Mouse (Mus musculus) limb, embryonic 10.5 days (tissue): ENCODE measurements at regions not wholly inside any gene's neighbourhood (a gene's known extent, or its start where the extent isn't known, plus 50 kb on each side); places are given as distances from the start of the nearest gene placed in this dataset.

ENCODE experiments used
- DNase-seq: peaks from one replicate; pipeline ENCODE4 v3.0.0-alpha.2; 2017; ENCODE audit warnings: low spot score
- H3K27ac ChIP-seq: fragments of 300-500 bp; sonication (generic); 2 replicates; pipeline ENCODE4 v1.5.1; 2016; ENCODE audit warnings: mild to moderate bottlenecking
- H3K27me3 ChIP-seq: fragments of 300-500 bp; sonication (generic); 2 replicates; pipeline ENCODE4 v1.6.1; 2016; ENCODE audit warnings: low read depth, mild to moderate bottlenecking; ENCODE audit not compliant: poor library complexity, severe bottlenecking
- H3K36me3 ChIP-seq: fragments of 300-500 bp; sonication (generic); 2 replicates; pipeline ENCODE4 v1.6.1; 2016; ENCODE audit warnings: mild to moderate bottlenecking, moderate library complexity
- H3K4me1 ChIP-seq: fragments of 300-500 bp; sonication (generic); 2 replicates; pipeline ENCODE4 v1.6.1; 2016
- H3K4me3 ChIP-seq: fragments of 300-500 bp; sonication (generic); 2 replicates; pipeline ENCODE4 v1.5.1; 2016; ENCODE audit warnings: mild to moderate bottlenecking, moderate library complexity
- H3K9me3 ChIP-seq: fragments of 300-500 bp; sonication (generic); replicated peaks from 2 replicates; pipeline ENCODE4 v1.6.1; 2016; ENCODE audit warnings: mild to moderate bottlenecking
- WGBS: fragments of 180-500 bp; shearing (Covaris S2); methylation state at CpG from one replicate; pipeline ENCODE4 v1.1.7; 2016; 5-methylcytosine and 5-hydroxymethylcytosine counted together

DNA sequence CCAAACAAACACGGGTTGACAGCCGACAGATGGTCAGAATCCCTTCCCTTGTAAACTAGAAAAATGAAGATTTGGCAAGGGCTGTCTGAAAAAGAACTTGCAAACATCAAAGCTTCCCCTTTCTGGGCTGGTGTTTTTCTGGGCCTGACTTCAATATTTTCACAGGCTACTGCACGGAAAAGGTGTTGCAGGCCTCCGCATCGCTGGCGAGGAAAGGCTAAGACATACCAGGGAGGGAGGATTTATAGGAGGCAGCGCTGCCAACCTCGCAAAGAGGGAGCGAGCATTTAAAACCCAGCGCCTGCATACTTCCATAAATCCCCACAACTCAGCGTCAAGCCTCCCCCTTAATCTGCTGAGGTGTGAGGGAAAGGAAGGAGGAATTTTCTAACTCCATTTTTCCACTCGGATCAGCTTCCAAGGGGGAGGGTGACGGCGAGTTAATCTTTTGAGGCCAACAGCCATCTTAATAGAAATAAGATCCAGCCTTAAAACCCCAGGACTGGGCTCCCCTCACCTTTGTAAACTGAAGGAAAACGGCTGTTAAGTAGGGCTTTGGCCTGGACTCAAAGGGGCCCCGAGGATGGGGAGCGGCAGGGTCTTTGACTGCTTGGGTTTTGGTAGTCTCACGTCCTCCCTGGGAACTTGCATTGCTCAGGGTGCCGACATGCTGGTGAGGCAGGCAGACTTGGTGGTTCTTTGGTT is 199.9 kb downstream of the Rplp1 start:
- peak overlapping the region; percentile 6 for H3K27ac ChIP-seq
- H3K36me3 ChIP-seq: no peaks in the 10 kb centered on the region
- peaks cover 17% of the 10 kb centered on the region for H3K27me3 ChIP-seq
- H3K4me3 ChIP-seq: no peak overlapping the region
- H3K9me3 ChIP-seq: no peaks in the 10 kb centered on the region
- WGBS: 17% methylated on average over 19 of the region's 19 CpGs
- H3K4me1 ChIP-seq: peaks cover 55% of the 10 kb centered on the region
- DNase-seq: peak; percentile 46

DNA sequence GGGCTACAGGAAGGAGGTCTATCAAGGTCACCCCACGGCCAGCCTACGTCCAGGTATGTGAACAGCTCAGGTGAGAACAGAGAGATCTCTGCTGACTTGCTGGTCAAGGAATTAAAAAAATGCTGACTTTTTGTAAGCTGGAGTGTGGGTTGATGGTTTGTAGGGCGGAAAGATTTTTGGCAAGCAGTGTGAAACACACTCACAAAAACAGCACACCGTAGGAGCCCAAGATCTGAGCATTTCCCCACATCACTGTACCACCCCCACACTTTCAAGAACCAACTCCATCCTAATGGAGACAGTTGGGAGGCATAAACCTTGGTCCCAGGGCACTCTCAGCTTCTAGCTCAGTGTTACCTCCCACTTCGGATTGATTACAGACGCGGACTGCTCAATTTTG is 200.5 kb downstream of the Rplp1 start:
- H3K4me1 ChIP-seq: peaks cover 61% of the 10 kb centered on the region
- no peak overlapping the region for H3K27ac ChIP-seq
- DNase-seq: no peak
- WGBS: 80% methylated on average over 7 of the region's 7 CpGs
- H3K36me3 ChIP-seq: no peaks in the 10 kb centered on the region
- no peak overlapping the region for H3K4me3 ChIP-seq
- no peaks in the 10 kb centered on the region for H3K9me3 ChIP-seq
- H3K27me3 ChIP-seq: peaks cover 17% of the 10 kb centered on the region

DNA sequence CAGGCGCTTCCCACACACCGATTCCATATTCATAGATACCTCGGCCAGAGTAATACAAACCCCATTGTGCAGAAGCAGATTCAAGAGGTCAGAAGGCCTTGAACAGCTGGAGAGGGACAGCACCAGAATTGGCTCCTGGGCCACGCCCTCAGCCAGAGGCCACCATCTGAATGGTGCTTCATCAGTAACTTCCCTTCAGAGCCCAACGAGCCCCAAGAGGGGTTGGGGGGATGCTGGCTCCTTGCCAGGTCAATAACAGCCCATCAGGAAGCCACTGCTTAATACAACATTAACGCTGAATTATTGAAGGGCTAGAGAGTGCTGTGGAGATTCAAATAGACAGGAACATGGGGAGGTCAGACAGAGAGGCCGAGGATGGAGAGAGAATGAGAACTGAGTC is 203.0 kb downstream of the Rplp1 start:
- Histone ChIP-seq H3K27ac (no peak overlapping the region), H3K27me3 (peaks cover 11% of the 10 kb centered on the region; the same call in 1 of the 2 replicates), H3K9me3 (no peaks in the 10 kb centered on the region), H3K4me1 (peaks cover 65% of the 10 kb centered on the region), H3K4me3 (no peak overlapping the region), H3K36me3 (no peaks in the 10 kb centered on the region)
- no peak for DNase-seq
- WGBS: 67% methylated on average over 7 of the region's 7 CpGs

DNA sequence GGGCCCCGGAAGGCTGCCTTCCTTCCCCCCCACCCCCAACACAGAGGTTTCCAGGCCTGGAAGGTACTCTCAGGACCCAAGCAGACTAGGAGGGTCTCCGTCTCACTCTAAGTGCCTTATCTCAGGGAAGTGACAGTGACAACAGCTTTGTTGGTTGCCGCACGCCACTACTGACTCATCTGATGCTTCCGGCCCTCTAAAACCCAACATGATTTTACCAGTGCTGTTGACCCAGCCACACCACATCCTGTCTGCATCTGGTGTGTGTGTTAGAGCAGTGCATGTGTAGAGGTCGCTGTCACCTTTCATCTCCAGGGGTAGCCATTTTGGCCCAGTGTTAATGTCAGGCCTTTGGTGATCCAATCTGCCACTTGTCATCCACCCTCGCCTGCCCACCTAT is 206.5 kb downstream of the Rplp1 start:
- H3K9me3 ChIP-seq: no peaks in the 10 kb centered on the region
- H3K27ac ChIP-seq: peak overlapping the region; percentile 42
- no peaks in the 10 kb centered on the region for H3K36me3 ChIP-seq
- H3K4me1 ChIP-seq: peaks cover 47% of the 10 kb centered on the region
- WGBS: 68% methylated on average over 7 of the region's 7 CpGs
- no peak for DNase-seq
- H3K27me3 ChIP-seq: peaks cover 11% of the 10 kb centered on the region; the same call in 1 of the 2 replicates
- H3K4me3 ChIP-seq: no peak overlapping the region

DNA sequence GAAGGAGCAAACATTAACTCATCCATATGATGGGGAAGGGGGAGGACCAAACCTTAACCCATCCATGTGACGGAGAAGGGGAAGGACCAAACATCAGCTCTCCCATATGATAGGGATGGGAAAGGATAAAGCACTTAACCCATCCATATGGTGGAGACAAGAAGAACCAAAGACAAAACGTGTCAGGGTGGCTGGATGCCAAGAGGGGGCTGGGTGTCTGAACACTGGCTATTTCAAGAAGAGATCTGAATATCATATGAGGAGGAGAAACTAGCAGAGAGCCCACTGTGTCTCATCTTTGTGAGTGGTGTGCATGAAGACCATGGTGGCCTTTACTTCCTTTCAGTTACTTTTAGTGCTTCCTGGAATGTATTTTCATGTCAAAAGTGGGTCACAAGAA is 207.0 kb downstream of the Rplp1 start:
- Histone ChIP-seq H3K4me3 (no peak overlapping the region), H3K9me3 (no peaks in the 10 kb centered on the region), H3K36me3 (no peaks in the 10 kb centered on the region), H3K27ac (no peak overlapping the region), H3K27me3 (peaks cover 11% of the 10 kb centered on the region; the same call in 1 of the 2 replicates), H3K4me1 (peaks cover 47% of the 10 kb centered on the region)
- no peak for DNase-seq
- WGBS: 91% methylated on average over 2 of the region's 2 CpGs

DNA sequence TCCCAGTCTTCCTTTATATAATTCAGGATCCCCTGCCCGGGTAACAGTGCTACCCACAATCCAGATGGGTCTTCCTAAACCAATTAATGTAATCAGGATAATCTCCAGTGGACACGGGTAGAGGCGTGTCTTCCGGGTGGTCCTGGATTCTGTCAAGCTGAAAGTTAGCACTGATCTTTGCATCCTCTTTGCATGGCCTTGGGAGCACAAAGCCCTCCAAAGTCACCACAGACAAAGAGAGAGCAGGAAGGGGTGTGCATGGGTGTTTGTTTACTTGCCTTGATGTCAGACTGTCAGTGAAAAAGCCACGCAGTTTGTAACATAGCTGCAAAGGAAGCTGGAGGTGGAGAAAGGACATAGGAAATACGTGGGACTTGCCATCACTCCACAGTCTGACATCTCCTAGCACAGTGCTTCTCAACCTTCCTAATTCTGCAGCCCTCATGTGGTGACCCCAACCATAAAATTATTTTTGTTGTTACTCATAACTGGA is 208.0 kb downstream of the Rplp1 start:
- Histone ChIP-seq H3K4me3 (no peak overlapping the region), H3K27me3 (peaks cover 6% of the 10 kb centered on the region; the same call in 1 of the 2 replicates), H3K9me3 (no peaks in the 10 kb centered on the region), H3K36me3 (no peaks in the 10 kb centered on the region), H3K27ac (no peak overlapping the region), H3K4me1 (peaks cover 40% of the 10 kb centered on the region)
- WGBS: 89% methylated on average over 6 of the region's 6 CpGs
- DNase-seq: no peak

DNA sequence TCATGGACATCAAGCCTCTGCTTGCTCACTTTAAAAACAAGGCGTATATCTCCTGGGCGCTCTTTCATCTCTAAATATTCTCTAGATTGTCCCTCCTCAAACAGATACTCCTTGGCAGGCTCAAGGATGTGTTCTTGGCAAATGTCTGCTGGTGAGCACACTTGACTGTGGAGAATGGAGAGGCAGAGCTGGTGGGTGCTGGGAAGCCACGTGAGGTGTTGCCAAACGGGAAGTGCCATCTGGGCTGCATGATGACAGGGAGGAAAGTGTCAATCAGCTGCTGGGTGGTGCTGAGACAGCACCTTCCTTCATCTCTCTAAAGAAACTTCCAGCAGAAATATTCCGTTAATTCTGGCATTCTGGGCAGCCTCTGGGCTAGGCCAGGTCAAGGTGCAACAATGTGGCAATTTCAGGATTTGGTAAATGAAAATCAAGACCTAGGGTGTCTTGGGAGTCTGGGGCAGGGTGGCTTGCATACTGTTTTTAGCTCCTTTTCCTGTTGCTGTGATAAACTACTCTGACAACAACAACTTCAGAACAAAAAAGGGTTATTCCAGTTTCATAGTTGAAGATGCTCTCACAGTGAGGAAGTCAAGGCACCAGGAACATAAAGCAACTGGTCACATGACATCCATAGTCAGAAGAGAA is 208.6 kb downstream of the Rplp1 start:
- 68% methylated on average over 5 of the region's 5 CpGs for whole genome bisulfite sequencing
- Histone ChIP-seq H3K9me3 (no peaks in the 10 kb centered on the region), H3K4me1 (peaks cover 36% of the 10 kb centered on the region), H3K4me3 (no peak overlapping the region), H3K27ac (no peak overlapping the region), H3K36me3 (no peaks in the 10 kb centered on the region), H3K27me3 (peaks cover 8% of the 10 kb centered on the region; the same call in 1 of the 2 replicates)
- DNase-seq: no peak

DNA sequence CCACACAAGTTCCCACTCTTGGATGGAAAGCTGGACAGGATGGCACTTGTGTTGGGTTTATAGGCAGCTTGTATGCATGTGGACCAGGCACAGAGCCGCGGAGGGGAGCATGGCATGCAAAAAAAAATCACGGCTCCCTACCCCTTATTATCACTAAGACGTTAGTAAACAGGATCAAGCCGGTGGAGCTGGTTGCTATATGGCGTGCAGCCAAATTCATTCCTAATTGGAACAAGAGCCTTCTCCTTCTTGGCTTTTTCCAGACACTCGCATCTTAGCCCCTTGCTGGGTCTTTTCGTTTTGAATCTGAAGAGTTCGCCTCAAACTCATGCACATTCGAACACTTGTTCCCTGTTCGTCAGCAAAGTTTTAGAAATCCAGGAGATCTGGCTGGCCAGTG is 211.0 kb downstream of the Rplp1 start:
- peaks cover 47% of the 10 kb centered on the region for H3K4me1 ChIP-seq
- WGBS: 84% methylated on average over 11 of the region's 11 CpGs
- DNase-seq: no peak
- no peaks in the 10 kb centered on the region for H3K36me3 ChIP-seq
- no peak overlapping the region for H3K4me3 ChIP-seq
- peaks cover 32% of the 10 kb centered on the region for H3K27me3 ChIP-seq
- peak overlapping the region; percentile 4; the same call in 1 of the 2 replicates for H3K27ac ChIP-seq
- H3K9me3 ChIP-seq: no peaks in the 10 kb centered on the region

DNA sequence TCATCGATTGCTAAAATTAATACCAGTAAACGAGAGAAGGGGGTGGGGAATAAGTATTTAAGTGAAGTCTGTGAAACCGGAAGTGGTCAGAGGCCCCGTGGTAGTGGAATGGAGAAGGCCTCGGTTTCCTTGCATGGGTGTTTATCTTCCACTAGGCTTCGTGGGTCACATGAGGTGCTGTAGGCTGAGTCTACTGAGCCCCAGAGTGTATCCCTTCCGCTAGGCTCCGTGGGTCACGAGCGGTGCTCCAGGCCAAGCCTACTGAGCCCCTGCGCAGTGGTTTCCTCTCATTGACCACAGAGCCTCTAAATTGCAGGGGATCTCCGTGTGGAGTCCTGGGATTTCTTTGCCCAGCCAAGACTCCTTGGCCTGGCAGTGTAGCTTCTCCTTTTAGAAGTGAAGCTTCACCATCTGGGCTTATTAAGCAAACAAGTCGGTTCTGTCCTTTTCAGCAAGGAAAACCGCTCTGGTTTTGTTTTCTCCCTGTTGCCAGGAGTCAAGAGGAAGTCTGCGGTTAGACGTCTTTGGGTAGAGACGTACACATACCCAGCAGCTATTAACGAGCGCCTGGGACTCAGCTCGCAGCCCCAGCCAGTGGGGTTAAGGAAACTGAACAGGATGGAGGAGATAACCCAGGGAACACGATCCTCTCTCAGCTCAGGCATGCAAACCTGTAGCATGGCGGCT is 211.9 kb downstream of the Rplp1 start:
- DNase-seq: no peak
- Histone ChIP-seq H3K4me1 (peaks cover 47% of the 10 kb centered on the region), H3K27me3 (peaks cover 32% of the 10 kb centered on the region)

DNA sequence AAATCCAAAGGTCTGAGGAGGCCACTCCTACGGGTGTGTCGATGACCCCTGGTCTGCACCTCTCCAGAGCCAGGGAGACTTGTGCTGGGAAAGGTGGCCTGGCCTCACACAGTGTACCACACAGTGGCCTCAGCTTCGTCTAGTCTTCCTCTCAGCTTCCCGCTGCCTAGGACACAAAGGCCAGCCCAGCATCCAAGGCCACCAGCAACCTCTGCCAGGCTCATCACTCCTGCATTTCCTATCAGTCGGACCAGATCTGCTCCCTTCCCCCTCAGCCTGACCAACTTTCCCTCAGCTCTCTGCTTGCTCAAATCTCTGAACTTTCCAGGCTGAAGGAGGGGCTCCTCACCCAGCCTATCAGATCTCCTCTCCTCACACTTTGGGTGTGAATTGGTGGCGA is 213.8 kb downstream of the Rplp1 start:
- Histone ChIP-seq H3K4me3 (no peak overlapping the region), H3K4me1 (peaks cover 52% of the 10 kb centered on the region), H3K9me3 (no peaks in the 10 kb centered on the region), H3K27ac (0 out of 2 replicates have a peak overlapping the region, but pooled peaks have one; percentile 4), H3K27me3 (peaks cover 32% of the 10 kb centered on the region), H3K36me3 (no peaks in the 10 kb centered on the region)
- 62% methylated on average over 6 of the region's 6 CpGs for WGBS
- DNase-seq: no peak

More for the DNA sequence above, 211.9 kb downstream of the Rplp1 start:
- no peak overlapping the region for H3K4me3 ChIP-seq
- H3K9me3 ChIP-seq: no peaks in the 10 kb centered on the region
- WGBS: 76% methylated on average over 22 of the region's 22 CpGs
- no peaks in the 10 kb centered on the region for H3K36me3 ChIP-seq
- H3K27ac ChIP-seq: peak overlapping the region; percentile 61; the same call in 1 of the 2 replicates

DNA sequence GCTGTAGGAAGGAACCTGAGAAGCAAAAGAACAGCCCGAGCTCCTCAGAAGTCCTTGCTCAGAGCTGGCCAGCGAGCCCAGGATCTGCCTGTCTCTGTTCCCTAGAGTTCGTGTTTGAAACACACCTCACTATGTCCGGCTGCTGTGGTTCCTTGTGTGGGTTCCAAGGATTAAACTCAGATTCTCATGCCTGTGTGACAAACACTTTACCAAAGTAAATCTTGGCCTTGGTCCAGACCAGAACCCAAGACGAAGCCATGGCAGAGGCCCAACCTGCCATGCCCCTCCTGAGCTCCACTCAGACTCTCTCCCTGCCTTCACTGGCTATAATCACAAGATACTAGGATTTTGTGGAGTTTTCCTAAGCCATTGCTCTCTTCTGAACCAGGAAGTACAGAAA is 214.7 kb downstream of the Rplp1 start:
- Histone ChIP-seq H3K4me1 (peaks cover 58% of the 10 kb centered on the region), H3K27me3 (peaks cover 38% of the 10 kb centered on the region), H3K9me3 (no peaks in the 10 kb centered on the region), H3K27ac (no peak overlapping the region), H3K36me3 (no peaks in the 10 kb centered on the region), H3K4me3 (no peak overlapping the region)
- no peak for DNase-seq
- WGBS: 86% methylated on average over 5 of the region's 5 CpGs

DNA sequence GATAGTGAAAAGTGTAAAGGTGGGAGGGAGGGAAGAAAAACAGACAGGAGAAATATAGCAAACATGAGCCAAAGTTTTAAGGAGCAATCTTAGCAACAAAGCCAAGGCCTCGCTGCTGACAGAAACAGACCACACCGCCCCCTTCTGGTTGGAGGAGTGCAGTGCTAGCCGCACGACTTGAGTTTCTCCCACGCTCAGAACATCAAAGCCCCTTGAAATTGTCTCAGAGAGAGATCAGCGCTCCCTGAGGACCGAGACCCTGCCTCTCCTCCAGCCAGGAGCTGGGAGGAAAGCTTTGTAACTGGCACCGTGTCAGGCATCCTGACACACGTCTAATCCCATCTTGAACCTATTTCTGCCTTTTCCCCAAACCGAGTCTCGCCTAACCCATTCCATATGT is 216.4 kb downstream of the Rplp1 start:
- H3K27ac ChIP-seq: 0 out of 2 replicates have a peak overlapping the region, but pooled peaks have one; percentile 62
- H3K36me3 ChIP-seq: no peaks in the 10 kb centered on the region
- H3K4me1 ChIP-seq: peaks cover 52% of the 10 kb centered on the region
- H3K4me3 ChIP-seq: no peak overlapping the region
- peaks cover 55% of the 10 kb centered on the region for H3K27me3 ChIP-seq
- DNase-seq: peak; percentile 90
- no peaks in the 10 kb centered on the region for H3K9me3 ChIP-seq
- 4% methylated on average over 11 of the region's 11 CpGs for WGBS

DNA sequence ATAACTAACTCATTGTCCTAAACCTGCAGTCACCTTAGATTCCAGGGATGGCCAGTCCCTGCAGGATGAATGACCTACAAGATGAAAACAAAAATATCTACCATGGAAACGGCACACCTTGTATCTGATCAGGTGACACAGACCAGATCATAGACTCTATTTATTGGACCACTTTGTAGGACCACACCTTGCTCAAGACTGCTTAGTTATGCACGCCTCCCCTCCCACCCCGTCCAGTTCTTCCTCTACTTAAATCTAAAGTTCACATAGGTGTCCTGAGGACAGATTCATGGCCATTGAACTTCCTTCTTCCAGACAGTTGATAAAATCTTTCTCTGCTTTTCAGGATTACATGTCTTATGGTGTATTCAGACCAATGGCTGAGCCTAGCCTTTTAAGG is 217.5 kb downstream of the Rplp1 start:
- Histone ChIP-seq H3K4me1 (peaks cover 43% of the 10 kb centered on the region), H3K27ac (no peak overlapping the region), H3K36me3 (no peaks in the 10 kb centered on the region), H3K4me3 (no peak overlapping the region), H3K27me3 (peaks cover 65% of the 10 kb centered on the region), H3K9me3 (no peaks in the 10 kb centered on the region)
- no peak for DNase-seq
- WGBS: 92% methylated on average over 3 of the region's 3 CpGs
